Mouse (Mus musculus) urinary bladder, postnatal 14 days (tissue): ENCODE results near the gene Pfdn5.
A peak's percentile ranks its signal among the peaks of the same experiment; 100 is the strongest.
"Not testable (repeated sequence)": the region's sequence is repeated elsewhere in the genome, so short reads cannot be mapped to it uniquely, and the experiment has no call there.

Experiments
- DNase-seq: peaks from one replicate; pipeline ENCODE4 v3.0.0; 2021; ENCODE audit warnings: low spot score

Pfdn5 gene

DNA sequence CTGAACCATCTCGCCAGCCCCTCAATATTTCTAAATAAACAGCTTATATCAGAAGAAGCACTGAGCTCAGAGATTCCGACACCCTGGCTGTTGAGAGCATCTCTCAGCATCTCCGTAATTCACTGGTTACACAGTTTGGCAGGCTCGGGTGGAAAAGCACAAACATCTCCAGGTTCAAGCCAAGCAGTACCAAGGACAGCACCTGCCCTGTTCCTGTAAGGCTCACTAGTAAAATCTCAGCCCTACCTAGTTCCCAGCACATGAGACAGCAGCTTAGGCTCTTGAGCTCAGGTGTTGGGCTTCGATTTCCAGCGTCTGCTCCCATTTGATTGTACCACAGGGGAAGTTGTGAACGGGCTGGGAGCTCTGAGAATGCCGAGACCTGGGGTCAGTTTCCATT is 9.3 kb downstream of the Pfdn5 start:
- DNase-seq: no peak

DNA sequence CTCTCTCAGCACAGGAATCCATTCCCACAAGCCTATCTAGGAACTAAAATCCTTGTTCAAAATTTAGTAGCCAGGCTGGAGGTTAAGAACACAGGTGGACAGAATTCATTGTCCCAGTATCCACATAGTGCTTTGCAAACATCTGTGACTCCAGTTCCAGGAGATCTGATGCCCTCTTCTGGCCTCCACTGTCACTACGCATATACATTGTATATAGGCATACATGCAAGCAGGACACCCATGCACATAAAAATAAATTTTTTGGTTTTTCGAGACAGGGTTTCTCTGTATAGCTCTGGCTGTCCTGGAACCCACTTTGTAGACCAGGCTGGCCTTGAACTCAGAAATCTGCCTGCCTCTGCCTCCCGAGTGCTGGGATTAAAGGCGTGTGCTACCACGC is 10.0 kb downstream of the Pfdn5 start:
- not testable (repeated sequence) for DNase-seq

DNA sequence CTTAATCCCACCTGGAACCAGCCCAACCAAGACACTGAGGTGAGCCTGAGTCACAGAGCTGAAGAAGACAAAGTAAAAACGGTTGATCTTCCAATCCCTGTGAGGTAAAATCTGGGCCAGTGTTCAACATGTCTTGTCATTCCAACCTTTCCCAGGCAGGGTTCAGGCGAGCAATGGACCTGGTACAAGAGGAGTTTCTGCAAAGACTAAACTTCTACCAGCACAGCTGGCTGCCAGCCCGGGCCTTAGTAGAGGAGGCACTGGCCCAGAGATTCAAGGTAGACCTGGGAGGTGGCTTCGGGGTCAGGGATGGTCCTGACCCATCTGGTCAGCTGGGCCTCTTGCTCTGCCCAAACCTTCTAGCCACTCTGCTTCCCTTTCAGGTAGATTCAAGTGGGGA is 11.0 kb downstream of the Pfdn5 start:
- DNase-seq: no peak

DNA sequence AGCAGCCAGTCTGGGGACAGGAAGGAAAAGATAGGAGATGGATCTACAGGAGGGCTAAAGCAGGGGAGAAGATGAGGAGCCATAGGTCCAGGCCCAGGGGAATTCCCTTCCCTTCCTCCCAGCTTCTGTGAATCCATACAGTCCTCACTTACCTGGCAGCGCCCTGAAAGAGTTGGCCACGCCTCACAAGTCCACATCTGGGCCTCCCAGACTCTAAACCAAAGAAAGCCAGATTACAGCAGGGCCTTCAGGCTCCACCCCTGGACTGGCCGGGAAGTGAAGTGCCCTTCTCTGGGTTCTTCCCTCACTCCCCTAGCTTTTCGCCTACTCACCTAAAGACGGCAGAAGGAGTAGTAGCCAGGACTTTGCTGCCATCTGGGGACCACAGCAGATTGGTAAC is 13.7 kb downstream of the Pfdn5 start:
- no peak for DNase-seq

DNA sequence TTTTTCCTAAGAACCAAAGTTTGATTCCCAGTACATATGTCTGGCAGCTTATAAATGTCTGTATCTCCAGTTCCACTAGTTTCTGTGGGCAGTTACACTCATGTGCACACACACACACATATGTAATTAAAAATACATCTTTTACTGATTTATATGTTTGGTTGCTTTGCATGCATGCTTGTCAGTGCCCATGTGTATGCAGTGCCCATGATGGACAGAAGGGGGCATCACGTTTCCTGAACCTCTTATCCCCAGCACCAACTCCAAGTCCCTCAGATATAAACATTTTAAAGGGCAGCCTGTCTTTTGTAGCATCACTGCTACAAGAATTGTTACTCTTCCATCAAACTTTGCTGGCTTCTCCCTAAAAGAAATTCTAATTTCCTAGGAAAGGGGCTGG is 15.7 kb downstream of the Pfdn5 start:
- peak; percentile 53 for DNase-seq

DNA sequence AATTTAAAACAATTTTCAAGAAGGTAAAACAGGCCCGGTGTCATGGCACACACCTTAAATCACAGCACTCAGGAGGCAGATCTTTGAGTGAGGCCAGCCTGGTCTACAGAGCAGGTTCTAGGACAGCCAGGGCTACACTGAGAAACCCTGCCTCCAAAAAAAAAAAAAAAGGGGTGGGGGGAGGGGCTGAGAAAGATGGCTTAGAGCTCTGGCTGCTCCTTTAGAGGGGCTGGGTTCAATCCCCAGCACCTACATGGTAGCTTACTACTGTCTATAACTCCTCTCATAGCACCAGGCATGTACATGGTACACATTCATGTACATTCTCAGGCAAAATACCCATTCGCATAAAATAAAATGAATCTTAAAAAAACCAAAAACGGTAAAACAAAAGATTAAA is 18.6 kb downstream of the Pfdn5 start:
- no peak for DNase-seq

DNA sequence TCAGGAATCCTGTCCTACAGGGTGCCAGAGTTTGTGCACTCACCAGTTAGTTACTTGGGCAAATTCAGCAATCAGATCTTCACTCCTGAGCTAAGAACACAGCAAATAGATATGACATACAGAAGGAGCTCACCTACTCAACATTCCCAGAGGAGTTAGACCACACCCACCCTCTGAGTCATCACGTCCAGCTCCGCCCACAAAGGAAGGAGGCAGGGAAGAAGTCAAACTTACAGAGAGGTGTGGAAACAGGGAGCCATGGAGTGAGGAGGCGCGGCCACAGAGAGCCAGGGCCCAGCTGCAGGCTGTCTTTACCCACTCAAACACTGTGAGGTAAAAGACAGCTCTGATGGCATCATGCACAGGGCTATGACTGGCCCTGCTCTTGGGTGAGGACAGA is 20.5 kb downstream of the Pfdn5 start:
- no peak for DNase-seq

DNA sequence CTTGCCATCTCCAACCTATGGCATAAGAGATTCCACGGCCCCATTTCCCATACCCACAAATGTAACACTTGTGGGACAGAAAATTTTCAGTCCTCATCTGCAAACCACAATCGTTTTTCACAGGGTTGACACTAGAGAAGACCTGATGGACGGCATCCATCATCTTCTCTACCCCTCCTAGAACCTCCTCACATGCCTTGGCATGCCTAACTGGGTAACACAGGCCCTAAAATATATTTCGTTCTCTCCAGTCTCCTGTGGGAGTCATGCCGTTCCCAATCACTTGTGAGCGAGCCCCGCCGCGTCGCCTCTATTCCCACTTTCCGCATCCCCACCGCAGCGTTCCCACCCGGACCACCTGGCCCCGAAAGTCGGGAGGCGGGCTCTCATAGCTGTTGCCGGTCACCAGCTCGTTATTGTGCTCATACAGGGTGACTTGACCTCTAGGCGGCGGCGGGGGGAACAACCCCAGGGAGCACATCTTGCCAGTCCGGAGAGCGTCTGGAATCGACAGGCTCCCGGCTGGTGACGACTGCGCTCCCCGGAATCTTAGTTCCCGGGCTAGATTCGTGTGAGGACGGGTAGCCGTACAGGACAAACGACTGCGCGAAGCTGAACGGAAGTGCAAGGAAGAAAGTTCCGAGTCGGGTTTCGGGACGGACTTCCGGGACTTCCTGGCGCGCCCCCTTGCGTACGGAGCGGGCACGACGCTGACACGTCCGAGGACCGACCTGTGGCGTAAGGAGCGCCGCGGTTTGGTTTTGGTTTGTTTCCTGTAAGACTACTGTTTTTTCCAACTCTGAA is 24.4 kb downstream of the Pfdn5 start, which contains the start of gene Aaas:
Gene Aaas, minus strand, starts transcription at position 634 of the 804 bp plus-strand sequence.
- DNase-seq: peak; percentile 96

DNA sequence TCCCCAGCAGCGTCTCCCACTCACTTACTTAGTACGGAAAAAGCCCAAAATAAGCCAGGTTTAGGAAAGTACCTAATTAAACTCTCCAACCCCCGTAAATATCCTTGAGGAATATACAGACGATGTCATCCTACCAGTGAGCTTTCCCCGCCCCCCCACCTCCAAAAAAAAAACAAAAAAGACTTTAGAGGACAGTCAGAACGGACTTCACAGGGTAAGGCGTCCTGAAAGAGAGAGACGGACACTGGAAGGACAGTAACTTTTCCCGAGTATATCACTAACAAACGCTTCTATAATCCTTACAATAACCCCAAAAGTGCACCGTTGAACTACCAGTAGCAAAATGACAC is 25.0 kb downstream of the Pfdn5 start:
- DNase-seq: no peak

DNA sequence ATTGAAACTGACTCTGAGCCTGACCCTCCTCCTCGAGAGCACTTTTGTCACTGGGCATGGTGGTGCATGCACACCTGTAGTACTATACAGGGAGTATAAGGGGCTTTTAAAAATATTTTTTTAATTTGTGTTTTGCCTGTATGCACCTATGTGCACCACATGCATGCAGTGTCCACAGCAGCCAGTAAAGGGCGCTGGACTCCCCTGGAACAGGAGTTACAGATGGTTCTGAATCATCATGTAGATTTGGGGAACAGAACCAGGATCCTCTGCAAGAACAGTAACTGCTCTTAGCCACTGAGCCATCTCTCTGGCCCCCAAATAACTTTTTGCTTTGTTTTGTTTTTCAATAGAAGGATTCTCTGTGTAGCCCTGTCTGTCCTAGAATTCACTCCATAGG is 26.3 kb downstream of the Pfdn5 start:
- no peak for DNase-seq

DNA sequence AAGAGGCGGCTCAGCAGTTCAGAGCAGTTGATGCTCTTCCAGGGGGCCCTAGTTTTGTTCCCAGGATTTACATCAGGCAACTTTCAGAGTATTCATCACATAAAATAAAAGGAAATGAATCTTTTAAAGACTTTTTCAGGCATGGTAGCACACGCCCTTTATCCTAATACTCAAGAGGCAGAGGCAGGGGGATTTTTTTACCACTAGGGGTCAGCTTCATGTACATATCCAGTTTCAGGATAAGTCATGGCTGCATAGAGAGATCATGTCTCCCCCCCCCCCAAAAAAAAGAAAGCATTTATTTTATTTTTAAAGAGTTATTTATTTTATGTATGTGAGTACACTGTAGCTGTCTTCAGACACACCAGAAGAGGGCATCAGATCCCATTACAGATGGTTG is 28.1 kb downstream of the Pfdn5 start:
- DNase-seq: no peak

DNA sequence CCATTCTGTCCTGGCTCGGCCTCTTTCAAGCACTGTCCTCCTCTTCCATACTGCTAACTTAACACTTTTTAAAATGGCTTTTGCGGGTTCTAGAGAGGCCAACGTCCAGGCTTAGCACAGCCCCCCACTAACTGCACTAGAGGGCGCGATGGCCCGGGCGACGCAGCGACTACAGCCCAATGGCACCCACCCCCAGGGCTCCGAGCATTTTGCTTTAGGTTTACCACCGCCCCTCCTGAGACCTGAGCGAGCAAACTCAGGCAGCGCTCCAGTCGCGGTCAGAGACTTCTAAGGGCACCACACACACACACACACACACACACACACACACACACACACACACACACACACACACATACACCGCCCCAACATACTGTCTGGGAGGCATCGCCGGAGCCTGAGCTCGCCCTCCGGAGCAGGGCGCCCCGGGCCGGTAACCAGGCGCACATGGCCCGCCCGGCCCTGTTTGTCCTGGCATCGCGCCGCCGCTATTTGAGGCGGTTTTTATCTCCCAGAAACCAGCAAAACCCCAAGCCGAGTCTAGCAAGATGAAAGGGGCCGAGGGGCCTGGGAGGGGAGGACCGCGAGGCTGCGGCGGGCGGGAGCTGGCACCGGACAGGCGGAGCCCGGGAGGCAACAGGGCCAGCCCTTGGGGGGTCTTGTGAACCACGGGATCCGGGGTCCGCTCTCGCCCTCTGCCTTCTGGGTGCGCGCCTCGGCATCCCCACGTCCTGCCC is 29.4 kb downstream of the Pfdn5 start:
- peak; percentile 36 for DNase-seq

DNA sequence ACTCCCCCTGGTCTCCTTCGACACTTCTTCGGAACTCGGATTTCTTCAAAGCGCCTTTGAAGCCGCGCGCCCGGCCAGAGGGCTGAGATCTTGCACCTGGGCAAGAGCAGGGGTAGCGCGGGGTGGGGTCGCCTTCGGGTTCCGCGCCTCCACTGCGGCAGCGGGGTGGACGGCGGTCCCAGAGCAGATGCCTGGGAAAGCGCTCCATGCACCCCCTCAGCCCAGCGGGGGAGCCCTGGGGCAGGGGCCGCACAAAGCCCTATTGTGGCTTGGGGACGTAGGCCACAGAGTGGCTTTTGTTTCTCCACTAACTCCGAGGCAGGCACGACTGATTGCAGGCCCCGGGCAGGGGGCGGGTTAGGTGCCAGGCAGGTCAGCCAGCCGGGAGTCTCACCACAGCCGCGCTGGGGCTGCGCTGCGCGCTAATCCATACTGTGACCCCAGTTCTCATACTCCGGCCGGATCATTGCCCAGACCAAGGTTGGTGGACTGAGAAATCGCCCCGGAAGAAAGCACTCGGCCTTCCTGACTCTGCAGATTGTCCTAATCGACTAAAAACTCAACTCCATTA is 30.0 kb downstream of the Pfdn5 start:
- no peak for DNase-seq

DNA sequence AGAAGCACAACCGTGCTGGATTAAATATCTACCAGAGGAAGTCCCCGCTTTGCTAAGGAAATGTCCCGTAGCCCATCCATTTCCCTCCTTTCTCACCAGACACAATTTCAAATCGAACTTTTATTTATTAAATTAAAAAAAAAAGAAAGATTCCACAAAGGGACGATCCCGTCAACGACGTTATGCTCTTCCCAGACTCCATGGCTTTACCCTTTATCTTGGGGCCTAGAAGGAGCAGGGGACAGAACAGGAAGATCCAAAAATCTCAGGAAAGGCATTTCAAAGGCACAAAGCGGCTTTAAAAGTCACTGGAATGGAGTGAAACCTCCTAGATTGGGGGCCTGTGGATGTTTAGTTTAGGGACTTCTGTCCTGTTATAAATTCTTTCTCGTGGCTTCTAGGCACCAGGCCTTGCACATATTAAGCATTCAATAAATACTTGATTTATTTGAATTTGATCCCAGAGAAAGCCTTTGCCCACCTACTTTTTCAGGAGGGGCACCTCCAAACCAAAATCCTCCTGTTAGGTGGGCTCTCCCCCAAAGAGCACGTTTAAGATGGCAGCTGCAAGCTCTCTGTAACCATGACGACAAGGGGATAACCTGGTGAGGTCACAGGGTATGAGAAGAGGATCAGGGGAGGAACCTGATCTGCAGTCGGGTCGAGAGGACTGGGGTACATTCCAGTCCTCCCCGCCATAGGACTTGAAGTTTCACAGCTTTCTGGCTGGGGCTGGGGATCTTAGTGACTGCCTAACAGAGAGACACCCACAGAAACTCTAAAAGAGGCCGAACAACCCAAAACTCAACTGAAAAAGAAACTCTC is 30.8 kb downstream of the Pfdn5 start:
- no peak for DNase-seq

DNA sequence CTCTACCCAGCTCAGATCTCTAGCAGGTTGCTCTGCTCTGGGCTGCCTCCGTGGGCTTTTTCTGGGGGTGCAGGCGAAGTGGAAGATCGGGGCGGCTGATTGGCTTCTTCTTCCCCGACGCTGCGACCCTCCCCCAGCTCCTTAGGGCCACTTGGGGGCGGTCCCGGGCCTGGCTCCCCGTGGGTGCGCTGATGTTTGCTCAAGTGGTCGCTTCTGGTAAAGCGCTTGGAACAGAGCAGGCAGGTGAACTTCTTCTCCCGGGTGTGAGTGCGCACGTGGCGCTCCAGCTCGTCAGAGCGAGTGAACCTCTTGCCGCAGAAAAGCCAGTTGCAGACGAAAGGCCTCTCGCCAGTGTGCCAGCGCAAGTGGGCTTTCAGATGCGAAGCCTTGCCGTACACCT is 32.2 kb downstream of the Pfdn5 start:
- no peak for DNase-seq

DNA sequence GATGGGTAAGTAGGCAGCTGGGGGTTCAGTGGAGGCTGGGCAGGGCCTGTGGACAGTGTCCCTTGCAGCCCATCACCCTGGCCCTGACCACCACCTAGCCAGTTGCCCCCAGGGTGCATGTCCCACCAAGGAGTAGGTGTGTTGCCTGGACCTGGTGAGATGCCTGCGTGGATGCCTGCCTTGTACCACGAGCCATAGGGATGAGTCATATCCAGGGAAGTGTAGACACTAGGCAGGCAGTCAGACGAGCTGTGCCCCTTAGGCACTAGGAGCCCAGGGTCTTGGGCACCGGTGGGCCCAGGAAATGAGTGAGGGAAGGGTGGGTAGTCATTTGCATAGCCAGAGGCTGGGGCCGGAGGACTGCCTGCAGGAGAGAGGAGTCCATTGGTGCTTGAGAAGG is 32.9 kb downstream of the Pfdn5 start:
- DNase-seq: no peak

DNA sequence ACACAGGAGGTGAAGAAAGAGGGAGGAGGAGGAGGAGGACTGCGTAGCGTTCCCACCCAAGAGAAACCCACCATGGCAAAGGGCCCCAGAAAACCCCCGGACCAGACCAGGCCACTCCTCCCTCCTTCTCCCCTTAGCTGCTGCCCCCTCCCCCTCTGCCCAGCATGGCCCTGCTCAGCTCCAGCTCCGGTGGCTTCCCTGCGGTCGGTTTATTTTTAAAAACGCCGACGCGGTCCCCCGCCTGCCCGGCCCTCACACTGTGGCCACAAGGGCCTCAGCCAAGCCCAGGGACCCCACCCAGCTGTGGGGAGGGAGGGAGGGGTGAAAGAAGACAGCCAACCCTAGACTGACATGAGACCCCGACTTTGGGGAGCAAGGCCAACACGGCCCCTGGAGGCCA is 36.7 kb downstream of the Pfdn5 start:
- DNase-seq: no peak

DNA sequence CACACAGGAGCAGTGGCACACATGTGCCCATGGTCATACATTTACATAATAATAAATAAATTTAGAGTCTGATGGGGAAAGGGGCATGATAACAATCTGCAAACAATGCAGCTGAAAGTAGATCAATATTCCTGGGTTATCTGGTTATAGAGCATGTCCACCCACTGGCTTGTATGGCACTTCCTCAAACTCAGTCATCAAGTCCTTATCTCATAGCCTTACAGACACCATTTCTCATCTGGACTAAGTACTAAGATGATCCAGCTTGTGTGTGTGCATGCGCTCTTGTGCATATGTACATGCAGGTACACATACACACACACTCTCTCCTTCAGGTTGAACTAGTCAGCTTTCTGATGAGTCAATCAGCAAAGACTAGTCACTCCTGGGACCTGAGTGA is 38.8 kb downstream of the Pfdn5 start:
- DNase-seq: no peak

DNA sequence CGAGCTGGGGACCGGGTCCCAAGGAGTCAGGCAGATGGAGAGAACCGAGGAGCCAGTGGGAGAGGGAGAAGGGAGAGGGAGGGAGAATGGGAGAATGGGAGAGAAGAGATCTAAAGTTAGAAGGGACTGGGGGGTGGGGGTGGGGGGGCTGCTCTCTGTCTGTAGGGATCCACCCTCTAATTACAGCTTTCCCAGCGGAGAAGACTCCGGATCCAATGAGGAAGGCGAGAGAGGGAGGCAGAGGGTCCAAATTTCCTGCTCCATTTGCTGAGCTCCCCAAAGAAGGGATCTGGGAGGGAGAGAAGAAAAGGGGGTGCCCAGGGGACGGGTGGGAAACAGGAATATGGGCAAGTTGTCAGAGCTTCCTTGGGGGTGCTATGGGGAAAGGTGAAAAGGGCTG is 40.3 kb downstream of the Pfdn5 start:
- no peak for DNase-seq

DNA sequence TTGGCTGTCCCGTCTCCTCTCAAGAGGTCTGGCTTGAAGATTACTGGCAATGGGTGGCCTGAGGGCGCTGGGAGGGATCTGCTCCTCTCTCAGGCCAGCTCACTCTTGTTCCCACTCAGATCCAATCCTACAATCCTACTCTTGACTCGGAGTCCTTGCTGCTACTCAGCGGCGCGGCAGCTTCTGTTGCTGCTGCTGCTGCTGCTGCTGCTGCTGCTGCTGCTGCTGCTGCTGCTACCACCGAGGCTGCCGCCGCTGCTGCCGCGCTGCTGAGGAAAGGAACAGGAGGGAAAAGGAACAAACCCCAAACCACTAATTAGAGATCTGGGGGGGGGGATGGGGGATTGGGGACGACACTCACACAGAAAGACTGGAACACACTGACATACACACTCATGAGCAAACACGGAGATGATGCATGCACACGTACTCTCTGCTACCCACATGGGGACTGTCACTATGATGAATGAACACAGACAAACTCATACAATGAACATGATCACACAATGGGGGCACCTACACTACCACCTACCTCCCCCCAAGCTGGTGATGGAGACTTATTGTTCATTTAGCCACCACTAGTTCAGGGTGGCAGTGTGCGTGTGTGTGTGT is 40.9 kb downstream of the Pfdn5 start, which contains the start of gene Sp7:
Gene Sp7, minus strand, starts transcription at position 450 of the 612 bp plus-strand sequence.
- no peak for DNase-seq

DNA sequence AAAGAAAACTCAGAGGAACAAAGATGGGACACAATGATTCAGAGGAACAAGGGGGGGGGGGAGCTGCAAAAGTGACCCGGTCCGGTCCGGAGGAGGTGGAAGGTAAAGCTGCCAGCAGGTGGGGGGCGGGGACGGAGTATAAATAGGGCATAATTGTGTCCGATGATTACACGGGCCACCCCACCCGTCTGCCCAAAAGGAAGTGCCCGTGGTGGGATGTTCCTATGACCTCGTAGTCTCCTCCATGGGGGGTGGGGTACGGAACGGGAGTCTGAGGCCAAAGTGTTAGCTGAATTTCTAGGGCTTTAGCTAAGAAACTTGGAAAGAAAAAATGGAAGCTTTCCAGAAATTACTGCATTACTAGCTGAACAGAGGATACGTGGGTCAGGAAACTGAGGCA is 44.1 kb downstream of the Pfdn5 start:
- DNase-seq: no peak

DNA sequence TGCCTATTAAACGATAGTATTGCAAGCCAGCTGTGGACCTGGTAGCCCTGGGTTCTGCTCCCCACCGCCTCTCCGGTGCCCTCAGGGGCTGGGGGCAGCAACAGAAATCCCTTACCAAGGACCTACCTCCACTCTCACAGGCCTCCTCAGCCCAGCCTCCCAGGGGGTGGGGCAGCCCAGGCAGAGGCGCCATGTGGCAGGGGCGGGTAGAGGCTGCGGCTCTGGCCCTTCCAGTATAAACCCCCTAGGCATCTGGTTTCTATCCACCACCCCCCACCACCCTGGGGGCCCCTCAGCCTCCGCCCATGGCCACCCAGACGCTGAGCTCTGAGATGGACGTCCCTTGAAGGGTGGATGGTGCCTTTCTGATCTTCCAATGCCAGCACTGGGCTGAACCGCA is 44.8 kb downstream of the Pfdn5 start:
- no peak for DNase-seq
